Comparison of ENCODE assay signal across 17 mouse cellular contexts in the genomic region with DNA sequence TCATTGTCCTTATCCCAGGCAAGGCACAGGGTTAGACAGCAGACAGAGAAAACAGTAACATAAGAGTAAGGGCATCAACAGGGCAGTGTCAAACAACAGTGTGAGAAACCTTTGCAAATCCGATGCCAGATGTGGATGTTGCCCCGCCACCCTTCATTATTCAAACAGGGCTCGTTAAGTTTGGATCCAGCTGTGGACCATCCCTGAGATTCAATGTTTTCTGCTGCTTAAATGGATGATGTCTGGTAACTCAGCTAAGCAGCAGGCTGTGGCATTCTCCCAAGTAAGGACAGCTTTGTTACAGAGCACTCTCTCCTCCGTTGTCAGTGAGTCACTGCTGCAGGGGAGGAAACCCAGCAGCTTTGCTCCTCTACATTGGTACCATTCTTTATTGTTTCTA. TPM values are rescaled to one million over a fixed set of nuclear protein-coding genes. Genes with fewer than 3 reads are reported as not detected.
DNase-seq lines count a peak whose midpoint lies in the region; TF ChIP-seq lines count a peak whose summit lies in the region.
"Had no signal": no experiment of that assay in that cellular context is flagged by ENCODE, and none has a peak within 500 bp of the region (broad histone marks: within the 10 kb centered on the region; RNA-seq: fewer than 3 reads in every experiment).

No protein-coding gene starts in this region.

- DNase-seq in adrenal gland, postnatal 10 days = peak; percentile 13
- no peak for DNase-seq in adrenal gland, postnatal 4 days (ENCODE audit: low spot score in 2 of 2)
- peak; percentile 53 to 79 for DNase-seq in layer of hippocampus, adult 18-20 months (ENCODE audit: low spot score in 2 of 2)
- DNase-seq in layer of hippocampus, postnatal 10 days (ENCODE audit: low spot score in 2 of 2) = no peak
- no peak for DNase-seq in MEL (ENCODE audit: low read depth, low spot score)
- DNase-seq in left cerebral cortex, postnatal 25 days (ENCODE audit: low spot score in 2 of 2) = peak; percentile 45 to 91
- DNase-seq in hindbrain, embryonic 10.5 days (ENCODE audit: low spot score) = no peak
- DNase-seq in adrenal gland, adult 8-10 months = no peak
- DNase-seq: cerebellum, adult 9-10 months; heart, adult 2 months; heart, postnatal 10 days; kidney, adult 11 months; lung, adult 2 months; lung, postnatal 4 days had no signal

- peaks cover 0 to 32% of the 10 kb centered on the region in 2 experiments; a peak in 3 of 4 replicates for H3K36me3 ChIP-seq in MEL (ENCODE audit: control insufficient read depth in 1 of 2, insufficient read depth in 2 of 2, low read length in 2 of 2)
- H3K36me3 ChIP-seq in hindbrain, embryonic 10.5 days = peaks cover 77% of the 10 kb centered on the region

- no peaks in the 10 kb centered on the region for H3K27me3 ChIP-seq in MEL (ENCODE audit: control insufficient read depth in 1 of 2, insufficient read depth in 2 of 2, low read length in 2 of 2)
- H3K27me3 ChIP-seq in hindbrain, embryonic 10.5 days (ENCODE audit: insufficient read depth, poor library complexity, severe bottlenecking) = no peaks in the 10 kb centered on the region
- H3K27me3 ChIP-seq: limb, embryonic 12.5 days; midbrain, embryonic 12.5 days had no signal

- TF ChIP-seq RAD21 in MEL (IDR thresholded peaks at IDR 0.05; ENCODE audit: low read depth, low read length) = no peak

- no peak for TF ChIP-seq CTCF in MEL (IDR thresholded peaks at IDR 0.05 in 2 of 3, conservative IDR thresholded peaks at IDR 0.05 in 1 of 3; ENCODE audit: control insufficient read depth in 1 of 3, insufficient read depth in 1 of 3, low read depth in 2 of 3, low read length in 3 of 3, poor library complexity in 1 of 3, severe bottlenecking in 1 of 3)

- no peak overlapping the region for H3K27ac ChIP-seq in MEL (ENCODE audit: control insufficient read depth, low read depth, low read length)
- H3K27ac ChIP-seq in hindbrain, embryonic 10.5 days = no peak overlapping the region
- H3K27ac ChIP-seq: forebrain, embryonic 10.5 days; heart, adult 2 months; limb, embryonic 12.5 days; midbrain, embryonic 12.5 days had no signal

- TF ChIP-seq EP300 in MEL (IDR thresholded peaks at IDR 0.05; ENCODE audit: low read depth in 1 of 2, low read length in 2 of 2) = no peak

- peaks cover 0 to 3% of the 10 kb centered on the region in 2 experiments; a peak in 1 of 4 replicates for H3K4me1 ChIP-seq in MEL (ENCODE audit: control insufficient read depth in 1 of 2, insufficient read depth in 2 of 2, low read length in 2 of 2)
- H3K4me1 ChIP-seq in hindbrain, embryonic 10.5 days (replicated peaks) = no peaks in the 10 kb centered on the region
- H3K4me1 ChIP-seq: forebrain, embryonic 10.5 days; limb, embryonic 12.5 days; midbrain, embryonic 12.5 days had no signal

- no peak overlapping the region for H3K9ac ChIP-seq in MEL (ENCODE audit: control insufficient read depth, low read depth, low read length, poor library complexity, severe bottlenecking)
- H3K9ac ChIP-seq: limb, embryonic 12.5 days; midbrain, embryonic 12.5 days had no signal

- H3K79me2 ChIP-seq in MEL (ENCODE audit: control insufficient read depth, insufficient read depth, low read length, poor library complexity) = no peaks in the 10 kb centered on the region

- no peak overlapping the region for H3K4me3 ChIP-seq in MEL (ENCODE audit: control insufficient read depth in 1 of 2, insufficient read depth in 1 of 2, low read depth in 2 of 2, low read length in 2 of 2)
- no peak overlapping the region for H3K4me3 ChIP-seq in hindbrain, embryonic 10.5 days
- H3K4me3 ChIP-seq: forebrain, embryonic 10.5 days; heart, adult 2 months; limb, embryonic 12.5 days; midbrain, embryonic 12.5 days had no signal

- intact Hi-C loops in left cerebral cortex, postnatal 25 days (cut with DNase I) = no loop called here

- TF ChIP-seq POLR2A in MEL (IDR thresholded peaks at IDR 0.05; ENCODE audit: control insufficient read depth in 1 of 2, insufficient read depth in 1 of 2, low read depth in 1 of 2, low read length in 2 of 2, poor library complexity in 1 of 2) = 0 out of 4 replicates have a peak, but pooled peaks of 1 of the 2 experiments have one; percentile 20

- WGBS in hindbrain, embryonic 10.5 days = 90% methylated on average over 4 of the region's 4 CpGs

- H3K9me3 ChIP-seq in MEL (replicated peaks; ENCODE audit: insufficient read depth, low read length) = no peaks in the 10 kb centered on the region
- H3K9me3 ChIP-seq in hindbrain, embryonic 10.5 days = no peaks in the 10 kb centered on the region
- H3K9me3 ChIP-seq: forebrain, embryonic 10.5 days; limb, embryonic 12.5 days; midbrain, embryonic 12.5 days had no signal

TF ChIP-seq in MEL, 35 proteins besides CTCF, POLR2A, EP300 and RAD21:
- TF ChIP-seq GABPA (IDR thresholded peaks at IDR 0.05; ENCODE audit: low read depth, low read length) (no peak), POLR2AphosphoS5 (IDR thresholded peaks at IDR 0.05; ENCODE audit: borderline replicate concordance, low read depth, low read length) (0 out of 2 replicates have a peak, but pooled peaks have one; percentile 9), CHD1 (IDR thresholded peaks at IDR 0.05; ENCODE audit: low read depth, low read length) (no peak), MEF2A (IDR thresholded peaks at IDR 0.05; ENCODE audit: extremely low read depth, insufficient replicate concordance, low read depth, low read length, poor library complexity, severe bottlenecking) (no peak), POLR2AphosphoS2 (IDR thresholded peaks at IDR 0.05; ENCODE audit: low read length) (peak; percentile 4; the same call in 1 of the 2 replicates)

RNA-seq across cellular contexts. Expression of a gene that starts 25.9 kb away (rescaled TPM):
- total RNA-seq in adrenal gland, postnatal 10 days (2021) = 100 to 1,000 TPM; 252 to 291 TPM
- 100 to 1,000 TPM; 217 to 220 TPM for total RNA-seq in adrenal gland, postnatal 4 days (2021)
- total RNA-seq in layer of hippocampus, adult 18-20 months (2021) = 10 to 100 TPM; 73.7 to 73.9 TPM
- total RNA-seq in layer of hippocampus, postnatal 10 days (2021) = 10 to 100 TPM; 68.2 to 74.1 TPM
- 107 and 115 TPM in 2 replicates for total RNA-seq in MEL (2012; rRNA removed)
- 100 to 1,000 TPM in 1 of 2 experiments, 10 to 100 TPM in 1; 53.8 to 135 TPM for polyA plus RNA-seq in MEL (2012; ENCODE audit: insufficient read depth in 1 of 2, insufficient read length in 2 of 2, low read depth in 1 of 2, low replicate concordance in 2 of 2, missing spikeins in 1 of 2)
- total RNA-seq in left cerebral cortex, postnatal 25 days (2021) = 10 to 100 TPM; 60.3 to 64.1 TPM
- 24.7 and 26.4 TPM in 2 replicates for polyA plus RNA-seq in hindbrain, embryonic 10.5 days (2016; fragmentation: Nextera tagmentation; extraction: Ambion mirVana)
- total RNA-seq in adrenal gland, adult 8-10 months (2022) = 100 to 1,000 TPM; 198 to 241 (median 220) TPM

RNA-seq across cellular contexts. Expression of a gene that starts 49.3 kb away (rescaled TPM):
- total RNA-seq in adrenal gland, postnatal 10 days (2021) = 100 to 1,000 TPM; 145 to 154 TPM
- total RNA-seq in adrenal gland, postnatal 4 days (2021) = 100 to 1,000 TPM; 165 to 177 TPM
- 100 to 1,000 TPM; 378 to 398 TPM for total RNA-seq in layer of hippocampus, adult 18-20 months (2021)
- 100 to 1,000 TPM; 370 to 417 TPM for total RNA-seq in layer of hippocampus, postnatal 10 days (2021)
- total RNA-seq in MEL (2012; rRNA removed) = 65.8 and 67.4 TPM in 2 replicates
- 10 to 100 TPM in 1 of 2 experiments, not detected in 1; 54.5 TPM for polyA plus RNA-seq in MEL (2012; ENCODE audit: insufficient read depth in 1 of 2, insufficient read length in 2 of 2, low read depth in 1 of 2, low replicate concordance in 2 of 2, missing spikeins in 1 of 2)
- total RNA-seq in left cerebral cortex, postnatal 25 days (2021) = 100 to 1,000 TPM; 403 to 445 TPM
- polyA plus RNA-seq in hindbrain, embryonic 10.5 days (2016; fragmentation: Nextera tagmentation; extraction: Ambion mirVana) = 49.5 and 54.0 TPM in 2 replicates
- total RNA-seq in adrenal gland, adult 8-10 months (2022) = 100 to 1,000 TPM; 124 to 194 (median 185) TPM

RNA-seq across cellular contexts. Expression of a gene that starts 55.8 kb away (rescaled TPM):
- total RNA-seq in adrenal gland, postnatal 10 days (2021) = 1 to 10 TPM; 2.3 to 4.0 TPM
- 1 to 10 TPM; 6.5 to 6.6 TPM for total RNA-seq in adrenal gland, postnatal 4 days (2021)
- 10 to 100 TPM; 26.5 to 27.8 TPM for total RNA-seq in layer of hippocampus, adult 18-20 months (2021)
- total RNA-seq in layer of hippocampus, postnatal 10 days (2021) = 10 to 100 TPM; 15.9 to 16.3 TPM
- 0.12 and 0.13 TPM in 2 replicates for total RNA-seq in MEL (2012; rRNA removed)
- polyA plus RNA-seq in MEL (2012; ENCODE audit: insufficient read depth in 1 of 2, insufficient read length in 2 of 2, low read depth in 1 of 2, low replicate concordance in 2 of 2, missing spikeins in 1 of 2) = 1 to 10 TPM in 1 of 2 experiments, not detected in 1; 1.3 TPM
- total RNA-seq in left cerebral cortex, postnatal 25 days (2021) = 10 to 100 TPM; 26.1 to 26.3 TPM
- polyA plus RNA-seq in hindbrain, embryonic 10.5 days (2016; fragmentation: Nextera tagmentation; extraction: Ambion mirVana) = 0.61 and 1.2 TPM in 2 replicates
- 1 to 10 TPM; 3.9 to 7.0 (median 4.5) TPM for total RNA-seq in adrenal gland, adult 8-10 months (2022)

Comparison
In these comparisons a context has a peak if more than half of its experiments do, and no peak if none do; other contexts are left out.
1. DNase-seq: peak in adrenal gland, postnatal 10 days (single experiment), layer of hippocampus, adult 18-20 months (2 of 2) and left cerebral cortex, postnatal 25 days (2 of 2); none in adrenal gland, postnatal 4 days (0 of 2), layer of hippocampus, postnatal 10 days (0 of 2), MEL (single experiment), hindbrain, embryonic 10.5 days (single experiment) and adrenal gland, adult 8-10 months (single experiment).